Mouse (Mus musculus): ENCODE measurements around the gene Gm3147. TPM values are rescaled to one million over a fixed set of nuclear protein-coding genes. Genes with fewer than 3 reads are reported as not detected.

The Gm3147 gene
- polyA plus RNA-seq (2015; fragmentation: Nextera tagmentation; extraction: Ambion mirVana) = not detected in 2 replicates

GRCm38 (mm10) chr5:94616242-94616641 is at the start of gene Gm3147:
Gene Gm3147 (minus strand): TSS chr5:94616342.

GRCm38 (mm10) chr5:94648082-94648481 is 31.9 kb upstream of the Gm3147 start, which contains the start of gene Gm6205:
Gene Gm6205 (plus strand): TSS chr5:94648382.

GRCm38 (mm10) chr5:94623679-94624078 is 7.5 kb upstream of the Gm3147 start, which contains the start of gene Gm6509:
Gene Gm6509 (plus strand): TSS chr5:94623979.

Other genes starting within 250 kb of the Gm3147 start
- gene Gm7682, start 170.6 kb downstream of the Gm3147 start, polyA plus RNA-seq (2015; fragmentation: Nextera tagmentation; extraction: Ambion mirVana) = not detected in 2 replicates
- gene Gm3139, start 90.1 kb downstream of the Gm3147 start, polyA plus RNA-seq (2015; fragmentation: Nextera tagmentation; extraction: Ambion mirVana) = not detected in 2 replicates
- gene Gm6509, start 7.6 kb upstream of the Gm3147 start, polyA plus RNA-seq (2015; fragmentation: Nextera tagmentation; extraction: Ambion mirVana) = not detected in 2 replicates
- not detected in 2 replicates for gene Gm6205, start 32.0 kb upstream of the Gm3147 start, polyA plus RNA-seq (2015; fragmentation: Nextera tagmentation; extraction: Ambion mirVana)
- not detected in 2 replicates for gene Gm3183, start 249.1 kb upstream of the Gm3147 start, polyA plus RNA-seq (2015; fragmentation: Nextera tagmentation; extraction: Ambion mirVana)

Measured in urinary bladder, postnatal 0 days (tissue).